Mouse (Mus musculus) bone marrow, adult 2 months (tissue): Measurements from ENCODE around the gene Tenm4. TPM values are rescaled to one million over a fixed set of nuclear protein-coding genes. Genes with fewer than 3 reads are reported as not detected.

ENCODE experiments used
- H3K27ac ChIP-seq: fragments of 200-500 bp; 2 replicates; pipeline ENCODE4 v1.5.1; 2012; ENCODE audit warnings: low read depth, mild to moderate bottlenecking, control low read depth, inconsistent platforms, low read length; ENCODE audit not compliant: control insufficient read depth, poor library complexity, insufficient read depth
- H3K4me1 ChIP-seq: fragments of 200-500 bp; 2 replicates; pipeline ENCODE4 v1.6.1; 2011; ENCODE audit warnings: low read length; ENCODE audit not compliant: control insufficient read depth, insufficient read depth
- H3K4me3 ChIP-seq: fragments of 200-500 bp; replicated peaks from 2 replicates; pipeline ENCODE3; 2011; ENCODE audit warnings: mild to moderate bottlenecking, low read depth, low read length, control low read depth; ENCODE audit not compliant: control insufficient read depth
- CTCF ChIP-seq: fragments of 200-500 bp; IDR thresholded peaks from 2 replicates; pipeline ENCODE4 v1.5.1; 2011; ENCODE audit warnings: low read length, control low read depth; ENCODE audit not compliant: control insufficient read depth, insufficient read depth
- POLR2A ChIP-seq: fragments of 200-500 bp; IDR thresholded peaks from 2 replicates; pipeline ENCODE4 v1.6.1; 2011; ENCODE audit warnings: low read depth, mild to moderate bottlenecking, control low read depth, low read length, borderline replicate concordance; ENCODE audit not compliant: control insufficient read depth
- WGBS: fragments of 180-500 bp; shearing (Covaris S2); methylation state at CpG from one replicate; pipeline ENCODE4 v1.1.7; 2018; 5-methylcytosine and 5-hydroxymethylcytosine counted together
- polyA plus RNA-seq: library from polyadenylated mRNA; stranded (reverse); fragments of >200 nt; gene quantifications from 2 replicates; pipeline ENCODE4 v1.2.4, GENCODE M21; 2011; ENCODE audit warnings: low replicate concordance; ENCODE audit not compliant: missing spikeins, insufficient read depth, insufficient read length

Gene Tenm4
- polyA plus RNA-seq, 1 experiment: 1.3 TPM

GRCm38 (mm10) chr7:96799816-96800215, 628.8 kb downstream of the Tenm4 start:
- Histone ChIP-seq H3K27ac (no peak overlapping the region), H3K4me3 (no peak overlapping the region), H3K4me1 (no peaks in the 10 kb centered on the region; the same call in 1 of the 2 replicates)
- 58% methylated on average over 5 of the region's 5 CpGs for WGBS
- no peak for TF ChIP-seq CTCF
- TF ChIP-seq POLR2A: no peak

- TF ChIP-seq POLR2A (no peak), CTCF (no peak)
Observed at GRCm38 (mm10) chr7:96801368-96801767, 630.3 kb downstream of the Tenm4 start.

GRCm38 (mm10) chr7:96802216-96802615, 631.2 kb downstream of the Tenm4 start:
- no peaks in the 10 kb centered on the region; the same call in 1 of the 2 replicates for H3K4me1 ChIP-seq
- no peak overlapping the region for H3K4me3 ChIP-seq
- 44% methylated on average over 3 of the region's 3 CpGs for WGBS
- TF ChIP-seq POLR2A: no peak
- TF ChIP-seq CTCF: no peak
- no peak overlapping the region for H3K27ac ChIP-seq

More at GRCm38 (mm10) chr7:96801368-96801767, 630.3 kb downstream of the Tenm4 start:
- H3K4me3 ChIP-seq: no peak overlapping the region
- H3K4me1 ChIP-seq: no peaks in the 10 kb centered on the region; the same call in 1 of the 2 replicates
- WGBS: 31% methylated on average over 9 of the region's 9 CpGs
- H3K27ac ChIP-seq: no peak overlapping the region

- TF ChIP-seq CTCF: no peak
- no peak for TF ChIP-seq POLR2A
- H3K4me3 ChIP-seq: no peak overlapping the region
- WGBS: 84% methylated on average over 1 of the region's 1 CpGs
- H3K27ac ChIP-seq: no peak overlapping the region
- H3K4me1 ChIP-seq: no peaks in the 10 kb centered on the region; the same call in 1 of the 2 replicates
Observed at GRCm38 (mm10) chr7:96806561-96806960, 635.5 kb downstream of the Tenm4 start.

GRCm38 (mm10) chr7:96807281-96808058, 636.4 kb downstream of the Tenm4 start:
- no peak overlapping the region for H3K27ac ChIP-seq
- TF ChIP-seq POLR2A (no peak), CTCF (no peak)
- WGBS: 88% methylated on average over 15 of the region's 15 CpGs
- H3K4me3 ChIP-seq: no peak overlapping the region
- H3K4me1 ChIP-seq: no peaks in the 10 kb centered on the region; the same call in 1 of the 2 replicates

GRCm38 (mm10) chr7:96808059-96808646, 637.1 kb downstream of the Tenm4 start:
- Histone ChIP-seq H3K27ac (no peak overlapping the region), H3K4me3 (no peak overlapping the region), H3K4me1 (no peaks in the 10 kb centered on the region; the same call in 1 of the 2 replicates)
- TF ChIP-seq CTCF: no peak
- TF ChIP-seq POLR2A: no peak
- 83% methylated on average over 7 of the region's 7 CpGs for WGBS

- no peak overlapping the region for H3K4me3 ChIP-seq
- H3K27ac ChIP-seq: no peak overlapping the region
- TF ChIP-seq CTCF (no peak), POLR2A (no peak)
- no peaks in the 10 kb centered on the region; the same call in 1 of the 2 replicates for H3K4me1 ChIP-seq
- 88% methylated on average over 11 of the region's 11 CpGs for WGBS
Observed at GRCm38 (mm10) chr7:96811691-96812090, 640.6 kb downstream of the Tenm4 start.

GRCm38 (mm10) chr7:96813036-96813435, 642.0 kb downstream of the Tenm4 start:
- Histone ChIP-seq H3K4me1 (no peaks in the 10 kb centered on the region; the same call in 1 of the 2 replicates), H3K4me3 (no peak overlapping the region), H3K27ac (no peak overlapping the region)
- 77% methylated on average over 5 of the region's 5 CpGs for WGBS
- no peak for TF ChIP-seq CTCF
- TF ChIP-seq POLR2A: no peak
